Mouse (Mus musculus): ENCODE measurements around the gene Zfp575. TPM values are rescaled to one million over a fixed set of nuclear protein-coding genes. Genes with fewer than 3 reads are reported as not detected.

Gene Zfp575
- 0.53 and 2.1 TPM in 2 replicates for polyA plus RNA-seq (2012; ENCODE audit: low replicate concordance)

DNA sequence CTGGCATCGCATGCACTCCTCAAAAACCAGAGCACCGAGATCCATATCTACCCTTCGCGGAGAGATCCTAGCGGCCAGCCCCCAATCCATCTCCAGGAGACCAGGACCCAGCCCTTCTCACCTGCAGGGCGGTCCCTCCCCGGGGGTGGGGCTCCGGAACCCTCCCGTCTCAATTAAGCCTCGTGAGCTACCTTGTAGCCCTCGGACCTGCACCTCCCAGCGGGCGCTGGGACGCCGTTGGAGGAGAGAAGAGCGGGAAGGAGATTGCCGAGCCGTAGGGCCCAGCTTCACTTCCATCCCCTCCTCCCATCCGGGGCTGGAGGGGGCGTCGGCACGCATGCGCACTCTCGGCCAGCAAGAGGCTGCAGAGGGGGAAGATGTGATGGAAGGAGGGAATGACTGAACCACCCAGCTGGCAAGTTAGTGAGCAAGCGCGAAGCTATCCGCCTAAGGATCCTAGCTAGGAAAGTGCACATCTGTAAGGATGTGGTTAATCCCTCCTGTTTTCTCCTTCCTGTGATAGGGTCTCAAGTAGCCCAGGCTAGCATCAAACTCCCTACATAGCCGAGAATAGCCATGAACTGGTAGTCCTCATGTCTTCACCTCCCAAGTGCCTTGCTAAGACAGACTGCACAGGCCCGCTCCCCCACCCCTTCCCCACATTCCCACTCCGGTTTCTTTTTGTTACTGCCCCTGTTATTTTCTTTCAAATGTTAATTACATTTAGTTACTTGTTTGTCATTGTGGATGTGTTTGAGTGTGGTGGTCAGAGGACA lies at the start of gene Zfp575, which contains the start of gene Ethe1:
TSS of gene Zfp575 (minus strand) at position 312 of the 776 bp plus-strand sequence.
TSS of gene Ethe1 (plus strand) at position 214 of the 776 bp plus-strand sequence.

DNA sequence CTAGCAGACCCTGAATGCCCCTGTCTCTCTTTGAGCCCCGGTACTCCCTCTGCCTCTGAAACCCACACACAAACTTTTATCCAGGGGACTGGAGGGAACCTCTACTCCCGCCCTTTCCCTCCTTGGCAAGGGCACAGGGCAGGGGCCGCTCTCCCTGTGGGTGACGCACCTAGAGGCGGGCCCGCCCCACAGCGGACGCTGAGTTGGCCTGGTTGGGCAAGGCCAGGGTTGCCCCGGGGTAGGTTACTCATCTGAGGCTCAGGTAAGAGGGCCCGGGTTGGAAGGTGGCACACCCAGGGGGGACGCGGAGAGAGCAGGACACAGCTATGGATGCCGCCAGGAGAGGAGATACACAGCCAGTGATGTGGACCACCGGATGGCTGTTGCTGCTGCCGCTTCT lies 48.8 kb upstream of the Zfp575 start, which contains the start of gene Lypd3:
TSS of gene Lypd3 (plus strand) at position 287 of the 400 bp plus-strand sequence.

GRCm38 (mm10) chr7:24610144-24610878 lies 22.9 kb upstream of the Zfp575 start, which contains the start of gene Phldb3:
Phldb3 (plus strand) TSS chr7:24610763.

DNA sequence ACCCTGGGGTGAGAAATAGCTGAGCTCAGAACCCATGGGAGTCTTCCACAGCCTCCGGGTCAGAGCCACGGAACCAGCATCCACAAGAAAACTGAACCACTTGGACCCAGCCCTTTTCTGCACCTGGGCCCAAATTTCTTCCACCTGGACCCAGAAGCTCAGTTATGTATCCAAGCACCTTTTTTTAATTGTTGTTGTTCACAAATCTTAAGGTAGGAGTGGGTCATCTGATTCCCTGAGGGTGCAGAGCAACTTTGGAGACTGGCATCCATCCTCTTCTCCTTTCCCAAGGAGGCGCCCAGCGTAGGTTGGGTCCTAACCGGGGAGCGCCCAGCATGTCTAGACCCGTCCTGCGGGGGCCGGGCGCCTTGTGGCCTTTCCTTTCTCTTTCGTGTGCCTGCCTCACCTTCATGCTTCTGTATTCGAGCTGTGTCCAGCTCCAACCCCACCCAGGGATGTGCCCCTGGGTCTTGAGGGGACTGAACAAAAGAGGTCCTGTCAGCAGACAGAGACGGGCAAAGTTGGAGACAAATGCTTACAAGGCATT lies 41.3 kb downstream of the Zfp575 start, which contains the start of the genes Pinlyp and Xrcc1:
TSS of gene Pinlyp (minus strand) at position 51 of the 547 bp plus-strand sequence.
TSS of gene Xrcc1 (plus strand) at position 222 of the 547 bp plus-strand sequence.

Other genes starting within 250 kb of the Zfp575 start
- not detected in 2 replicates for gene Lypd5, start 238.4 kb downstream of the Zfp575 start, polyA plus RNA-seq (2012; ENCODE audit: low replicate concordance)
- 79.8 and 80.4 TPM in 2 replicates for gene Kcnn4, start 217.4 kb downstream of the Zfp575 start, polyA plus RNA-seq (2012; ENCODE audit: low replicate concordance)
- gene Smg9, start 188.0 kb downstream of the Zfp575 start, polyA plus RNA-seq (2012; ENCODE audit: low replicate concordance): 61.7 and 154 TPM in 2 replicates
- not detected in 2 replicates for gene Irgc1, start 135.3 kb downstream of the Zfp575 start, polyA plus RNA-seq (2012; ENCODE audit: low replicate concordance)
- gene Plaur, start 125.2 kb downstream of the Zfp575 start, polyA plus RNA-seq (2012; ENCODE audit: low replicate concordance): 117 and 298 TPM in 2 replicates
- 2.0 and 2.4 TPM in 2 replicates for gene Cadm4, start 105.6 kb downstream of the Zfp575 start, polyA plus RNA-seq (2012; ENCODE audit: low replicate concordance)
- 7.0 and 19.2 TPM in 2 replicates for gene Zfp428, start 80.6 kb downstream of the Zfp575 start, polyA plus RNA-seq (2012; ENCODE audit: low replicate concordance)
- gene AC161166.1, start 75.2 kb downstream of the Zfp575 start, polyA plus RNA-seq (2012; ENCODE audit: low replicate concordance): not detected in 2 replicates
- 12.8 and 24.4 TPM in 2 replicates for gene Irgq, start 57.0 kb downstream of the Zfp575 start, polyA plus RNA-seq (2012; ENCODE audit: low replicate concordance)
- 0.44 TPM in 1 of 2 replicates, not detected in the other for gene Pinlyp, start 41.5 kb downstream of the Zfp575 start, polyA plus RNA-seq (2012; ENCODE audit: low replicate concordance)
- gene Xrcc1, start 41.4 kb downstream of the Zfp575 start, polyA plus RNA-seq (2012; ENCODE audit: low replicate concordance): 98.5 and 301 TPM in 2 replicates
- gene Ethe1, start 98 bp downstream of the Zfp575 start, polyA plus RNA-seq (2012; ENCODE audit: low replicate concordance): 18.7 and 25.3 TPM in 2 replicates
- 14.0 and 33.6 TPM in 2 replicates for gene Phldb3, start 23.1 kb upstream of the Zfp575 start, polyA plus RNA-seq (2012; ENCODE audit: low replicate concordance)
- 0.09 TPM in 1 of 2 replicates, not detected in the other for gene Lypd3, start 48.9 kb upstream of the Zfp575 start, polyA plus RNA-seq (2012; ENCODE audit: low replicate concordance)
- gene Tex101, start 89.0 kb upstream of the Zfp575 start, polyA plus RNA-seq (2012; ENCODE audit: low replicate concordance): 0.11 TPM in 1 of 2 replicates, not detected in the other
- not detected in 2 replicates for gene BC049730, start 121.6 kb upstream of the Zfp575 start, polyA plus RNA-seq (2012; ENCODE audit: low replicate concordance)
- not detected in 2 replicates for gene Gm4763, start 139.3 kb upstream of the Zfp575 start, polyA plus RNA-seq (2012; ENCODE audit: low replicate concordance)
- 13.0 and 17.4 TPM in 2 replicates for gene Cd177, start 172.7 kb upstream of the Zfp575 start, polyA plus RNA-seq (2012; ENCODE audit: low replicate concordance)
- 0.33 and 0.85 TPM in 2 replicates for gene Ceacam10, start 189.6 kb upstream of the Zfp575 start, polyA plus RNA-seq (2012; ENCODE audit: low replicate concordance)

Measured in hematopoietic multipotent progenitor cell, adult 10-12 weeks (in vitro differentiated cells).